Mouse (Mus musculus): ENCODE measurements around the gene Gzma.

Gzma gene

GRCm38 (mm10) chr13:113100879-113101278 lies at the start of gene Gzma:
Gene Gzma, minus strand, starts transcription at chr13:113100981.
- DNase-seq (ENCODE audit: low spot score), result no peak

- DNase-seq (ENCODE audit: low spot score), result no peak
Measured at GRCm38 (mm10) chr13:113139597-113139996, 38.8 kb upstream of the Gzma start.

GRCm38 (mm10) chr13:113129974-113130373 lies 29.2 kb upstream of the Gzma start:
- DNase-seq (ENCODE audit: low spot score), result no peak

- DNase-seq (ENCODE audit: low spot score), result no peak
Measured at GRCm38 (mm10) chr13:113121326-113121725, 20.5 kb upstream of the Gzma start.

GRCm38 (mm10) chr13:113120324-113121237 lies 19.8 kb upstream of the Gzma start:
- DNase-seq (ENCODE audit: low spot score), result no peak

- no peak for DNase-seq (ENCODE audit: low spot score)
Measured at GRCm38 (mm10) chr13:113118977-113119376, 18.2 kb upstream of the Gzma start.

- DNase-seq (ENCODE audit: low spot score), result no peak
Measured at GRCm38 (mm10) chr13:113104759-113105158, 4.0 kb upstream of the Gzma start.

- no peak for DNase-seq (ENCODE audit: low spot score)
Measured at GRCm38 (mm10) chr13:113101804-113102203, 1.0 kb upstream of the Gzma start.

GRCm38 (mm10) chr13:113098406-113098805 lies 2.4 kb downstream of the Gzma start:
- DNase-seq (ENCODE audit: low spot score), result no peak

GRCm38 (mm10) chr13:113097011-113097410 lies 3.8 kb downstream of the Gzma start:
- no peak for DNase-seq (ENCODE audit: low spot score)

- DNase-seq (ENCODE audit: low spot score), result no peak
Measured at GRCm38 (mm10) chr13:113094618-113095017, 6.2 kb downstream of the Gzma start.

GRCm38 (mm10) chr13:113090489-113090888 lies 10.3 kb downstream of the Gzma start:
- no peak for DNase-seq (ENCODE audit: low spot score)

- no peak for DNase-seq (ENCODE audit: low spot score)
Measured at GRCm38 (mm10) chr13:113087226-113088017, 13.4 kb downstream of the Gzma start.

GRCm38 (mm10) chr13:113084732-113085131 lies 16.0 kb downstream of the Gzma start:
- DNase-seq (ENCODE audit: low spot score), result no peak

GRCm38 (mm10) chr13:113082101-113082500 lies 18.7 kb downstream of the Gzma start:
- DNase-seq (ENCODE audit: low spot score), result no peak

- DNase-seq (ENCODE audit: low spot score), result no peak
Measured at GRCm38 (mm10) chr13:113079021-113079420, 21.8 kb downstream of the Gzma start.

GRCm38 (mm10) chr13:113064542-113064941 lies 36.2 kb downstream of the Gzma start:
- no peak for DNase-seq (ENCODE audit: low spot score)

- no peak for DNase-seq (ENCODE audit: low spot score)
Measured at GRCm38 (mm10) chr13:113061746-113062145, 39.0 kb downstream of the Gzma start.

- DNase-seq (ENCODE audit: low spot score), result no peak
Measured at GRCm38 (mm10) chr13:113055826-113056225, 45.0 kb downstream of the Gzma start.

GRCm38 (mm10) chr13:113054230-113054629 lies 46.6 kb downstream of the Gzma start:
- DNase-seq (ENCODE audit: low spot score), result no peak

- DNase-seq (ENCODE audit: low spot score), result no peak
Measured at GRCm38 (mm10) chr13:113047647-113048046, 53.1 kb downstream of the Gzma start.

- no peak for DNase-seq (ENCODE audit: low spot score)
Measured at GRCm38 (mm10) chr13:113047018-113047417, 53.8 kb downstream of the Gzma start.

Measured in layer of hippocampus, adult 9-10 months (tissue).